Mouse (Mus musculus) limb, embryonic 13.5 days (tissue): Measurements from ENCODE around the gene Nlrp1b. TPM values are rescaled to one million over a fixed set of nuclear protein-coding genes. Genes with fewer than 3 reads are reported as not detected.

Experiments
- ATAC-seq: fragments of 200-750 bp; cut with Nextera tagmentation; 2 replicates; pipeline ENCODE4 v1.8.0; 2017; ENCODE audit warnings: low read depth, moderate number of reproducible peaks, moderate TSS enrichment; ENCODE audit not compliant: low FRiP score
- H3K27ac ChIP-seq: fragments of 300-500 bp; sonication (generic); 2 replicates; pipeline ENCODE4 v1.5.1; 2015; ENCODE audit warnings: inconsistent platforms, mild to moderate bottlenecking, moderate library complexity
- H3K27me3 ChIP-seq: fragments of 300-500 bp; sonication (generic); 2 replicates; pipeline ENCODE4 v1.6.1; 2015; ENCODE audit warnings: mild to moderate bottlenecking, inconsistent platforms
- H3K36me3 ChIP-seq: fragments of 300-500 bp; sonication (generic); 2 replicates; pipeline ENCODE4 v1.6.1; 2015; ENCODE audit warnings: inconsistent platforms, mild to moderate bottlenecking, moderate library complexity
- H3K4me1 ChIP-seq: fragments of 300-500 bp; sonication (generic); 2 replicates; pipeline ENCODE4 v1.6.1; 2015; ENCODE audit warnings: inconsistent platforms
- H3K4me2 ChIP-seq: fragments of 300-500 bp; sonication (generic); replicated peaks from 2 replicates; pipeline ENCODE4 v1.6.1; 2015; ENCODE audit warnings: inconsistent platforms, mild to moderate bottlenecking, moderate library complexity
- H3K4me3 ChIP-seq: fragments of 300-500 bp; sonication (generic); 2 replicates; pipeline ENCODE4 v1.5.1; 2015; ENCODE audit warnings: moderate library complexity, mild to moderate bottlenecking, inconsistent platforms
- H3K9ac ChIP-seq: fragments of 300-500 bp; sonication (generic); 2 replicates; pipeline ENCODE4 v1.6.1; 2015; ENCODE audit warnings: mild to moderate bottlenecking, inconsistent platforms
- H3K9me3 ChIP-seq: fragments of 300-500 bp; sonication (generic); 2 replicates; pipeline ENCODE4 v1.6.1; 2016; ENCODE audit warnings: inconsistent platforms
- WGBS: fragments of 180-500 bp; shearing (Covaris S2); methylation state at CpG from one replicate; pipeline ENCODE4 v1.1.7; 2015; 5-methylcytosine and 5-hydroxymethylcytosine counted together
- polyA plus RNA-seq: library from polyadenylated mRNA; unstranded; fragments of >200 nt; fragmentation: Nextera tagmentation; extraction: Ambion mirVana; gene quantifications from 2 replicates; pipeline ENCODE4 v1.2.1, GENCODE M21; 2015

The Nlrp1b gene
- polyA plus RNA-seq: not detected in 2 replicates

DNA sequence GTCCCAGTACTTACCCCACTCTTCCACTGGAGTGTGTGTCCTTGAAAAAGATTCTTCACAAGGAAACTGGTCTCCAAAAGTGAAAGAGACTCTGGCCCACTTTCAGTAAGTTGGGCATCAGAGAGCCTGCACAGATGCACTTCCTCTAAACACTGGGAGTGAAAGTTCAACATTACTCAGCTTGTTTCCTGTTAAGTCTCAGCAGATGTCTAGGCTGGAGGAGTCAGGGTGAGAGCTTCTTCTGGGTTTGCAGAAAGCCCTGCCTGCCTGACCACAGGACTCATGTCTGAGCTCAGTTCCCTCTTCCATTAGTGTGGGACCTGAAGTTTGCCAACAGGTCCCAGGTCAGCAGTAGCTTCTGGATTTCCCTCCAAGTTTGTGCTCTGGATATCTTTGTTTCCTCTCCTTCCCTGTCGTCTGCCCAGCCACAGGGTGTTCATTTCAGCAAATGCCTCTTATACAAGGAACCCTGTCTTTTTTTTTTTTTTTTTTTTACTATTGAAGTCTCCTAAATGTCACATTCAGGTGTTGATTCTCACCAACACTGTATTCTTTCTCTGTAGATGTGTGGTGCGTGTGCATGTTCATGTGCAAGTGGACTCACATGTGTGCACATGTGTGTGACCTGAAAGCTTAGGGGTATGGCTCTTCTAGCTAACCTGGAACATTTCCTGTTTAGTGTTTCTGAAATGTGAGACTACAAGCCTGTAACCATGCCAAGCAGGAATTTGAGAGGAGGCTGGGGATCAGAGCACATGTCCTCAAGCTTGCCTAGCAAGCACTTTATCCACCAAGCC is at the start of gene Nlrp1b:
Gene Nlrp1b, minus strand, starts transcription at position 50 of the 797 bp plus-strand sequence.
- Histone ChIP-seq H3K4me3 (no peak within 1 kb of the TSS), H3K27ac (no peak within 1 kb of the TSS), H3K4me1 (no peaks in the 10 kb centered on the region), H3K9ac (no peak within 1 kb of the TSS), H3K36me3 (no peaks in the 10 kb centered on the region), H3K9me3 (no peaks in the 10 kb centered on the region), H3K27me3 (no peaks in the 10 kb centered on the region), H3K4me2 (no peak within 1 kb of the TSS)
- ATAC-seq: no peak
- WGBS: 69% methylated on average over 2 of the region's 2 CpGs

DNA sequence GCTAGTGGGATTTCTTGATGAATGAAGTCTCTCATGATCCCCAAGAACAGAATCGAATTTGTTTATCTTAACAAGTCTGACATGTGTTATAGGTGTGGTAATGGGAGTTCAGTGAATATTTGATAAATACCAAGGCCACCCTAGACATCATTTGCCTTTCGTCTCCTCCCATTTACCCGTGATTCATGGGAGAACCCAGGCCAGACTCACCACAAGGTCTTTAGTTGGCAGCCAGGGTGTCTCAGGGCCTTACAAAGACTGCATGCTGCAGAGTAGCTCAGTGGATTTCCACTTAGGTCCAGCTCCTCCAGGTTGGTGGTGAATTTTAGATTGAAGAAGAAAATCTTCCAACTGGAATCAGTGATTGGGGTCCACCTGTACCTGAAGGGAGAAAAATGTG is 30.5 kb upstream of the Nlrp1b start:
- Histone ChIP-seq H3K9me3 (no peaks in the 10 kb centered on the region), H3K4me1 (no peaks in the 10 kb centered on the region), H3K4me3 (no peak overlapping the region), H3K4me2 (no peak overlapping the region), H3K36me3 (no peaks in the 10 kb centered on the region), H3K27me3 (no peaks in the 10 kb centered on the region), H3K9ac (no peak overlapping the region), H3K27ac (no peak overlapping the region)
- ATAC-seq: no peak
- 80% methylated on average over 3 of the region's 3 CpGs for WGBS

DNA sequence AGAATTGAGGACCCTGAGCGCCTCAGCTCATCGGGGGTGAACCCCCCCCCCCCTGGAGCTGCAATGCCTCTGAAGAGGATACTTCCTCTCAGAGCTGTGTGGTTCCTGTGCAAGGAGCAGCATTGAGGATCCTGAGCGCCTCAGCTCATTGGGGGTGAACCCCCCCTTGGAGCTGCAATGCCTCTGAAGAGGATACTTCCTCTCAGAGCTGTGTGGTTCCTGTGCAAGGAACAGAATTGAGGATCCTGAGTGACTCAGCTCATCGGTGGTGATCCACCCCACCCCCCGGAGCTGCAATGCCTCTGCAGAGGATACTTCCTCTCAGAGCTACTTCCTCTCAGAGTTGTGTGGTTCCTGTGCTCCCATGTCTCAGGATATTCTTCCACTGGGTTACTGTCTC is 20.8 kb upstream of the Nlrp1b start:
- no peak overlapping the region for H3K27ac ChIP-seq
- H3K27me3 ChIP-seq: no peaks in the 10 kb centered on the region
- no peaks in the 10 kb centered on the region for H3K4me1 ChIP-seq
- no peak for ATAC-seq
- no peaks in the 10 kb centered on the region for H3K9me3 ChIP-seq
- H3K9ac ChIP-seq: no peak overlapping the region
- WGBS: 86% methylated on average over 5 of the region's 5 CpGs
- no peak overlapping the region for H3K4me3 ChIP-seq
- H3K4me2 ChIP-seq: no peak overlapping the region
- H3K36me3 ChIP-seq: no peaks in the 10 kb centered on the region

DNA sequence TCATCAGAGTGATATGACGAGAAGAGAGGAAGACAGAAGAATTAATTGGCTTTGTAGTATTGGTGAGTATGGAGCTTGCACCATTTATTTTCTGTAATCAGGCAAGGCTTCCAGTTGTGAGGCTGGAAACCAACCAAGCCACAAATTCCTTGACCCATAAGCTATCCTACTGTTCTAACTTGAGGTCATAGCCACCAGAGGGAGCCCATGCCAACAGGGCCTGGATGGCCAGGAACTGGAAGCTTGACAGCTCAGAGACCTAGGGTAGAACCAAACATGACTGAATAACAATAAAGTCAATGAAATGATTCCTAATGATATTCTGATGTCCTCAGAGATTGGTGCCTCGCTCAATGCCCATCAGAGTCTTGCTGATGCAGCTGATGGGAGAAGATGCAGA is 5.9 kb downstream of the Nlrp1b start:
- ATAC-seq: no peak
- no peaks in the 10 kb centered on the region for H3K9me3 ChIP-seq
- H3K27ac ChIP-seq: no peak overlapping the region
- whole genome bisulfite sequencing: 74% methylated on average over 2 of the region's 2 CpGs
- no peaks in the 10 kb centered on the region for H3K27me3 ChIP-seq
- no peaks in the 10 kb centered on the region for H3K36me3 ChIP-seq
- H3K4me3 ChIP-seq: no peak overlapping the region
- no peaks in the 10 kb centered on the region for H3K4me1 ChIP-seq
- no peak overlapping the region for H3K4me2 ChIP-seq
- H3K9ac ChIP-seq: no peak overlapping the region

DNA sequence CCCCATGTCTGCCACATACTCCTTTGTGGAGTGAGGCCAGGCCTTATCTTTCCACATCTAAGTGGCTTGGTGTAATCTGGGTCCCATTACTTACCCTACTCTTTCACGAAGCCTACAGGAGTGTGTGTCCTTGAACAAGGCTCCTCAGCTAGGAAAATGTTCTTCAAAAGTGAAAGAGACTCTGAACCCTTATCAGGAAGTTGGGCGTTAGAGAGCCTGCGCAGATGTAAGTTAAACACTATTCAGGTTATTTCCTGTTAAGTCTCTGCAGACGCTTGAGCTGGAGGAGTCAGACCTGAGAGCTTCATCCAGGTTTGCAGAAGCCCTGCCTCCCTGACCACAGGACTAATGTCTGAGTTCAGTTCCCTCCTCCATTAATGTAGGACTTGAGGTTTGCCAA is 27.8 kb downstream of the Nlrp1b start:
- H3K27ac ChIP-seq: no peak overlapping the region
- no peak overlapping the region for H3K9ac ChIP-seq
- no peak overlapping the region for H3K4me3 ChIP-seq
- H3K4me1 ChIP-seq: no peaks in the 10 kb centered on the region
- H3K27me3 ChIP-seq: no peaks in the 10 kb centered on the region
- WGBS: 80% methylated on average over 4 of the region's 4 CpGs
- no peak for ATAC-seq
- H3K36me3 ChIP-seq: no peaks in the 10 kb centered on the region
- no peaks in the 10 kb centered on the region for H3K9me3 ChIP-seq
- H3K4me2 ChIP-seq: no peak overlapping the region

DNA sequence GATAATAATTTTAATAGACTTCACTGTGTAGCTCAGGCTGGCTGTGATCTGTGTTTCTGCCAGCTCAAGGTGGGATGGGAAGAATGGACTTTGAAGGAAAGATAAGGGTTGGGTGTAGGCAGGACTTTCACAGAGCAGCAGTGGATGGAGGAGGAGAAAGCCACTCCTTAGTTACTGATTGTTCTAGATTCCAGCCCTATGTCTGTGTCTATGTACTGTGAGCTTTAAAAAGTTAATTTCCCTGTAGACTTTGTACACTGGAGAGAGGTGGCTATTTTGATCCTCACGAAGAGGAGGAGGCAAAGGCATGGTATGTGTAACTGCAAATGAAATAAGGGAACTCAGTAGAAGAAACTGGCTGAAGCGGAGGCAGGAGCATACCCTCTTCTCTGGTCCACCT is 31.2 kb downstream of the Nlrp1b start:
- ATAC-seq: no peak
- Histone ChIP-seq H3K9ac (no peak overlapping the region), H3K4me2 (no peak overlapping the region), H3K4me1 (no peaks in the 10 kb centered on the region), H3K27me3 (no peaks in the 10 kb centered on the region), H3K4me3 (no peak overlapping the region), H3K27ac (no peak overlapping the region), H3K9me3 (no peaks in the 10 kb centered on the region), H3K36me3 (no peaks in the 10 kb centered on the region)
- 75% methylated on average over 2 of the region's 2 CpGs for WGBS

DNA sequence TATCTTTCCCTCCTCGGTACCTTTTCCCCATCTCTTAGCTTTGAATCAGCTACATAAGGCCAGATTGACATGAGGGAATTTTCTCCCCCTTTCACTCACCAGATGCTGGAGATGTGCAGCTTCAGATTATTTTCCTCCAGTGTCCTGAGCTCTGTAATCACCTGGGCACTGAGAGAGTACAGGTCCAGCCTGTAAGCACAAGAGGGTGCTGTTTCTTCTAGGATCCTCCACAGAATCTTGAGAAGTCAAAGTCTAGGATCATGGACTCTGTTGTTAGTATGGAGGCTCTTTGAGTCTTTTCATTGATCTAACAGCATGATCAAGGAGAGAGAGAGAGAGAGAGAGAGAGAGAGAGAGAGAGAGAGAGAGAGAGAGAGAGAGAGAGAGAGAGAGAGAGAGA is 60.9 kb downstream of the Nlrp1b start:
- no peaks in the 10 kb centered on the region for H3K4me1 ChIP-seq
- H3K27ac ChIP-seq: no peak overlapping the region
- no peaks in the 10 kb centered on the region for H3K9me3 ChIP-seq
- H3K4me3 ChIP-seq: no peak overlapping the region
- H3K36me3 ChIP-seq: no peaks in the 10 kb centered on the region
- ATAC-seq: no peak
- no peaks in the 10 kb centered on the region for H3K27me3 ChIP-seq
- WGBS: 72% methylated on average over 1 of the region's 1 CpGs
- no peak overlapping the region for H3K4me2 ChIP-seq
- H3K9ac ChIP-seq: no peak overlapping the region

DNA sequence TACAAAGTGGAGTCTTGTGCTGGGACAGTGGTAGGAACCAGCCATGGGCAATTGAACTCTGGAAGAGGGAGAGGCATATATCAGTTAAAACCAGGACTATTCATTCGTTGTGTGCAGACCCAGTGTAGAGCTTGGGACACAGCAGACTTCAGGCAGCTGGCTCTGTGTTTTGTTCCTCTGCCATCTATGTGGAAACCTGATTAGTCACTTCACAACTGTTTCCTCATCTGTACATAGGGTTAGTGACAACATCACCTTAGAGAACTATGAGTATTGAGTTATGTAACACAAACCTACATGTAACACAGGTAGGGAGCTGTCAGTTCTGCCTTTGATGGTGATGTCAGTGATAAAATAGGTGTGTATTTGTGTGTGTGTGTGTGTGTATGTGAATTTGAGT is 66.4 kb downstream of the Nlrp1b start:
- WGBS: 76% methylated on average over 1 of the region's 1 CpGs
- no peaks in the 10 kb centered on the region for H3K4me1 ChIP-seq
- no peak for ATAC-seq

DNA sequence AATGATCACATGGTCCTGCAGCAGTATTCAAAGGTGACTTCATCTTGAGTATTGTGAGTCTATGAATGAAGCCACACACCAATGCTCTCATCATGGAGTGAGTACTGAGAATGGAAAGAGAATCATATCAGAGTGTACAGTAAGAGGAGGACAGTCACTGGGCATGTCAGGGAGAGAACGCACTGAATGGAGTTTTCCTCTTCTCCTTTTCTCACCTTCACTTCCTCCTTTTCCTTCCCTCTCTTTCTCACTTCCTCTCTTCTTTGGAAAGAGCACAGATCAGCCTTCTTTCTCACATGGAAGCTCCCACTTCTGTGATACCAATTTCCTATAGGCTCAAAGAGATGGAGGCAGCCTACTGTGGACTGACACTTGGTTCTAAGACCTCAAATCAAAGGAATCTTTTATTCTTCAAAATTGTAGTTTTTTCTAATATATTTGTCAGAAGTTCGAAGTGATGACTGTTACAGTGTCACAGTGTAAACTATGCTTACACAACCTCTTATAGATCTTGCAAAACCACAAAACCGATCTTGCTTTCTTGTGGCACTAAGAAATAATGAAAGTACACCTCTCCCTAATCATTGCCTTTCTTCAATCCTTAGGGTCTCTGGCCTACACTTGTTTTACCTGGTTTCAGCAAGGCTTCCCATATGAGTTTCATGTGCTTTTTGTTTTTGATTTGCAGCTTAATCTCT is 70.9 kb downstream of the Nlrp1b start:
- H3K36me3 ChIP-seq: no peaks in the 10 kb centered on the region
- no peak overlapping the region for H3K4me3 ChIP-seq
- H3K27ac ChIP-seq: no peak overlapping the region
- 76% methylated on average over 3 of the region's 3 CpGs for WGBS
- no peak overlapping the region for H3K4me2 ChIP-seq
- H3K27me3 ChIP-seq: no peaks in the 10 kb centered on the region
- no peak for ATAC-seq
- no peak overlapping the region for H3K9ac ChIP-seq
- H3K9me3 ChIP-seq: no peaks in the 10 kb centered on the region
- no peaks in the 10 kb centered on the region for H3K4me1 ChIP-seq

More for the DNA sequence above, 66.4 kb downstream of the Nlrp1b start:
- no peak overlapping the region for H3K9ac ChIP-seq
- H3K27me3 ChIP-seq: no peaks in the 10 kb centered on the region
- no peak overlapping the region for H3K27ac ChIP-seq
- no peaks in the 10 kb centered on the region for H3K36me3 ChIP-seq
- H3K4me3 ChIP-seq: no peak overlapping the region
- H3K9me3 ChIP-seq: no peaks in the 10 kb centered on the region
- H3K4me2 ChIP-seq: no peak overlapping the region

DNA sequence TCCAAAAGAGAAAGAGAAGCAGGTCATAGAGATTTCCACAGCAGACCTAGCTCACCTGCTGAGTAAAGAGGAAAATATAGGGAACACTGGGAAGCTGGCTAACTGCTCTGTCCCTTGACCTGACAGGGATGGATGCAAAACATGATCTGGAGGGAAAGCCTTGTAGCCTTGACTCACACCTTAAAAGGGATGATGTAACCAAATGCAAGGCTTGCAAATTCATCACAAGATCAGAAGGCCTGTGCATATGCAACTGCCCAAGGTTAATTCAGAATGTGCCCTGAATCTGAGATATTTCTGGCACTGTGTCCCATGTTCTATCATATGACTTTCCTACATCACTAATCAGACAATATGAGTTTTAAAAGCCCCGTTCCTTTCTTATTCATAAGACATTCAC is 75.3 kb downstream of the Nlrp1b start:
- Histone ChIP-seq H3K4me1 (no peaks in the 10 kb centered on the region), H3K36me3 (no peaks in the 10 kb centered on the region), H3K9me3 (no peaks in the 10 kb centered on the region), H3K27me3 (no peaks in the 10 kb centered on the region), H3K4me2 (no peak overlapping the region), H3K4me3 (no peak overlapping the region), H3K9ac (no peak overlapping the region), H3K27ac (no peak overlapping the region)
- ATAC-seq: no peak
- WGBS: 88% methylated on average over 1 of the region's 1 CpGs

DNA sequence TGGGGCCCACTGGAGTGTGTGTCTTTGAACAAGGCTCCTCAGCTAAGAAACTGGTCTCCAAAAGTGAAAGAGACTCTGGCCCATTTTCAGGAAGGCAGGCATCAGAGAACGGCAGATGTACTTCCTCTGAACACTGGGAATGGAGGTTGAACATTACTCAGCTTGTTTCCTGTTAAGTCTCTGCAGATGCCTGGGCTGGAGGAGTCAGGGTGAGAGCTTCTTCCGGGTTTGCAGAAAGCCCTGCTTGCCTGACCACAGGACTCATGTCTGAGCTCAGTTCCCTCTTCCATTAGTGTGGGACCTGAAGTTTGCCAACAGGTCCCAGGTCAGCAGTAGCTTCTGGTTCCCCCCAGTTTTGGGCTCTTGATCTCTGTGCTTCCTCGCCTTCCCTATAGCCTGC is 85.9 kb downstream of the Nlrp1b start, which contains the start of gene Nlrp1a:
Gene Nlrp1a, minus strand, starts transcription at position 44 of the 400 bp plus-strand sequence.
- no peak within 1 kb of the TSS for H3K4me2 ChIP-seq
- H3K4me3 ChIP-seq: no peak within 1 kb of the TSS
- no peak within 1 kb of the TSS for H3K27ac ChIP-seq
- no peaks in the 10 kb centered on the region for H3K36me3 ChIP-seq
- H3K9ac ChIP-seq: no peak within 1 kb of the TSS
- no peaks in the 10 kb centered on the region for H3K9me3 ChIP-seq
- ATAC-seq: no peak
- H3K27me3 ChIP-seq: no peaks in the 10 kb centered on the region
- no peaks in the 10 kb centered on the region for H3K4me1 ChIP-seq
- WGBS: 75% methylated on average over 3 of the region's 3 CpGs

DNA sequence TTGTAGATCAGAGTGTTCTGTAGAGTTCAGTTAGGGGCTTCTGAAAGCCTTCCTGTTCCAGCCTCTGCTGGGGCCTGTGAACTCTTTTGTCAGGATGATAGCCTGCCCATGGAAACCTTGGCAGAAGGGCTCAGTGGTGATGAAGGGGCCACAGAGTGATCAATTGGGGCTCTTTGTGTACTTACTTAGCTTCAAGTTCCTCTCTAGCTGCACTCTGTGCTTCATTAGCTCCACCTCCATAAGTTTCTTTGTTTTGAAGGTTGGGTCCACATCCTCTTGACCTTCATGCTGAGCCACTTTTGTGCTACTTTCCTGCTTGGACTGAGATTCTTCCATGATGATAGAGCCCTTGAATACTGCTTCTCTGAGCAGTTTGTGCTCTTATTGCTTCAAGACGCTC is 88.5 kb downstream of the Nlrp1b start:
- Histone ChIP-seq H3K4me2 (no peak overlapping the region), H3K36me3 (no peaks in the 10 kb centered on the region), H3K9ac (no peak overlapping the region), H3K9me3 (no peaks in the 10 kb centered on the region), H3K27ac (no peak overlapping the region), H3K27me3 (no peaks in the 10 kb centered on the region), H3K4me3 (no peak overlapping the region), H3K4me1 (no peaks in the 10 kb centered on the region)
- ATAC-seq: no peak
- 91% methylated on average over 1 of the region's 1 CpGs for WGBS
